Mouse (Mus musculus) spleen, postnatal 14 days (tissue): ENCODE measurements around the gene Polr3c.
"Not testable (repeated sequence)": the region's sequence is repeated elsewhere in the genome, so short reads cannot be mapped to it uniquely, and the experiment has no call there.

Experiments
- DNase-seq, 2 experiments: peaks; one replicate each; pipeline ENCODE4 v3.0.0; 2021 to 2022; ENCODE audit warnings: low spot score in 2 of 2

Polr3c gene

GRCm38 (mm10) chr3:96708684-96709064, 18.8 kb downstream of the Polr3c start:
- no peak for DNase-seq

- peak; percentile 46 to 77 for DNase-seq
These were observed 19.3 kb downstream of the Polr3c start, which contains the start of gene Nudt17 for GRCm38 (mm10) chr3:96707903-96708683. TSS of gene Nudt17 (minus strand) at chr3:96708562.

- no peak for DNase-seq
These were observed 20.4 kb downstream of the Polr3c start for GRCm38 (mm10) chr3:96706984-96707383.

- no peak for DNase-seq
These were observed 21.2 kb downstream of the Polr3c start for GRCm38 (mm10) chr3:96706217-96706616.

GRCm38 (mm10) chr3:96704778-96705177, 22.6 kb downstream of the Polr3c start:
- peak in 1 of 2 experiments; percentile 38 for DNase-seq

GRCm38 (mm10) chr3:96701003-96701402, 26.4 kb downstream of the Polr3c start:
- DNase-seq: no peak

- peak in 1 of 2 experiments; percentile 24 for DNase-seq
These were observed 27.1 kb downstream of the Polr3c start for GRCm38 (mm10) chr3:96700376-96700775.

GRCm38 (mm10) chr3:96698993-96699690, 28.3 kb downstream of the Polr3c start:
- DNase-seq: no peak

- peak; percentile 77 to 82 for DNase-seq
These were observed 30.4 kb downstream of the Polr3c start for GRCm38 (mm10) chr3:96696766-96697732.

GRCm38 (mm10) chr3:96696198-96696765, 31.1 kb downstream of the Polr3c start, which contains the start of gene Pias3:
TSS of gene Pias3 (plus strand) at chr3:96696384.
- peak; percentile 49 to 55 for DNase-seq

- no peak for DNase-seq
These were observed 33.8 kb downstream of the Polr3c start for GRCm38 (mm10) chr3:96693579-96693978.

GRCm38 (mm10) chr3:96692506-96692905, 34.9 kb downstream of the Polr3c start:
- no peak for DNase-seq

- DNase-seq: no peak
These were observed 37.1 kb downstream of the Polr3c start for GRCm38 (mm10) chr3:96690298-96690697.

- DNase-seq: no peak
These were observed 38.6 kb downstream of the Polr3c start for GRCm38 (mm10) chr3:96688854-96689253.

- not testable (repeated sequence) for DNase-seq
These were observed 41.4 kb downstream of the Polr3c start for GRCm38 (mm10) chr3:96686057-96686456.

- no peak for DNase-seq
These were observed 42.6 kb downstream of the Polr3c start for GRCm38 (mm10) chr3:96684822-96685156.

- DNase-seq: no peak
These were observed 43.1 kb downstream of the Polr3c start for GRCm38 (mm10) chr3:96684151-96684821.

GRCm38 (mm10) chr3:96683496-96683895, 43.9 kb downstream of the Polr3c start:
- no peak for DNase-seq

- DNase-seq: no peak
These were observed 47.0 kb downstream of the Polr3c start for GRCm38 (mm10) chr3:96680269-96680956.

GRCm38 (mm10) chr3:96679159-96679674, 48.2 kb downstream of the Polr3c start:
- DNase-seq: no peak
